Mouse (Mus musculus) MEL-GATA-1-ER (cell line): Measurements from ENCODE around the gene Klf5.

Experiments
- DNase-seq: peaks from one replicate; pipeline ENCODE4 v3.0.0-alpha.2; 2012; ENCODE audit warnings: low read depth; ENCODE audit errors: extremely low read depth

The Klf5 gene

GRCm38 (mm10) chr14:99309606-99310005 is 11.1 kb downstream of the Klf5 start:
- DNase-seq = no peak

GRCm38 (mm10) chr14:99310358-99310757 is 11.9 kb downstream of the Klf5 start:
- DNase-seq = no peak

- DNase-seq = no peak
These were observed 14.6 kb downstream of the Klf5 start for GRCm38 (mm10) chr14:99313062-99313461.

GRCm38 (mm10) chr14:99316275-99316674 is 17.8 kb downstream of the Klf5 start:
- DNase-seq = no peak

GRCm38 (mm10) chr14:99320736-99321135 is 22.2 kb downstream of the Klf5 start:
- no peak for DNase-seq

DNA sequence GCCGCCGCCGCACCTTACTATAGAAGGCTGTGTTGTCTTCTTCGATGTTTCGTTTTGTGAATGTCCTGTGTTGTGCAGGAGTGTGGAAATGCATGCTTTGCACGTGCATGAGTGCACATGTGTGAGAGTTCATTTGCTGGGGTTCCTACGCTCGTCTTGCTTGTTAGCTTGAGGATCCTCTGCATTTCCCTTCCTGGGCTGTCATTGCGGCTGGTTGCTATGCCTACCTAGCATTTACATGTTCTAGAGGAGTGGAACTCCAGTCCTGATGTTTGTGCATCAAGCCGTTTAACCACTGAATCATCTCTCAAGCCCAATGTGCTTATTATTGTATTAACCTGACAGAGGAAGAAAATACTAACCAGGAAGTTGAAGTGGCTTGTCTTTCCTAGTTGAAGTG is 24.9 kb downstream of the Klf5 start:
- DNase-seq = no peak

- no peak for DNase-seq
These were observed 26.0 kb downstream of the Klf5 start for GRCm38 (mm10) chr14:99324523-99324922.

- no peak for DNase-seq
These were observed 27.3 kb downstream of the Klf5 start for GRCm38 (mm10) chr14:99325597-99326472.

DNA sequence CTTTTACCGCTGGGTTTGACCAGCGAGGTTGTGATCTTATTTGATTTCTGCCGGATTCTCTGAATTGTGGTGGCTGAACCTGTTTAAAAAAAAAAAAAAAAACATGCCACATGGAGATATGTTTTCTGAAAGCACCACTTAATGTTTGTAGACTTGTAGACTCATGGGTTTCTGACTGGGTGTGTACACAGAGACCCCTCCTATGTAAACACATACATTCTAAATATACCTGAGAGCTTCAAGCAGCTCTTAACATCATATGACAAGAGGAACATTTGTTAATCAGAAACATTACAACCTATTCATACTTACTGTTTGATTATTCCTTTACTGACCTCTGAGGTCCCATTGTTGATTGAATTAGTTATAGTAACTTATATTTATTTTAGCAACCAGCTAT is 38.1 kb downstream of the Klf5 start:
- DNase-seq = no peak

GRCm38 (mm10) chr14:99339021-99339420 is 40.5 kb downstream of the Klf5 start:
- no peak for DNase-seq

GRCm38 (mm10) chr14:99339681-99340522 is 41.4 kb downstream of the Klf5 start:
- no peak for DNase-seq

DNA sequence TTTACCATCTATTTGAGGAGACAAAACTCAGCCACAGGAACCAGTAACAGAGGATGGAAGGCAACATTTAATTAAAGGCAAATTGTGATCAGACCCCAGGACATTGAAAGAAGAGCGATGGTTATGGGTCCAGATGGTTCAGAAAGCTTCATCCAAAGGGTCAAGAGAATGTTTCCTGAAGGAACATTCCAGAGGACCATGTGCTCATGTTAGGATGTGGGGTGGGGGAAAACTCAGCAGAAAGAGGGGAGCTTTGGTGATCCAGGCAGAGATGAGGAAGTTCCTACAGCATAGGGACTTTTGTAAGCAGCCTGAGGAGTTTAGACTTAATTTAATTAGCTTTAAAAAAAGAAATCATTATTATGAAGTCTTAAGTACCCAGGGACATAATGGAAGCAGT is 42.2 kb downstream of the Klf5 start:
- no peak for DNase-seq

DNA sequence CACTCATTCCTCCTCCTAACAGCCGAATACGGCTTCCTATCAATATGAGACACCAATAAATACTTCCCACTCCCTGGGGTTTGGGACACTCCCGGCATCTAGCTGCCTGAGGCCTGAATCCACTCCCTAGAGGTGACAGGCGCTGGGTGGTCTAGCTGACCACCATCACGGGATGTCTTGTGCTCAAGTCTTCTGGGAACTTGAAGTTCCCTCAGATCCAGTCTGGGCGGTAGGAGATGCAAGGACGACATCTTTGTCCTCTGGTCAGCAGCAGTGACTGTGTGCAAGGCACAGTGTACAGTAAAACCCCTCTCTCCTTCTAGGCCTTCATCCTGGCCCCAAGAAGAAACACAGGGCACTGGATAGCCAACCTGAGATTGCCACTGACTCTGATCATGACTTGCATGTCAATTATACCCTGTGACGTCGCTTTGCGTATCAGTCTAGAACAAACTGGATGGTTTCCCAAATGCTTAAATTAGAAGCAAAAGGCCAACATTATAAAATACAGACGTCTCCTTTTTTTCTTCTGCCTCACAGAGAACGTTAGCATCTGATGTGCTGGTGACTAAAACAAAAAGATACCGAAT is 49.8 kb downstream of the Klf5 start:
- DNase-seq = no peak

- DNase-seq = no peak
These were observed 51.1 kb downstream of the Klf5 start for GRCm38 (mm10) chr14:99349606-99350005.

DNA sequence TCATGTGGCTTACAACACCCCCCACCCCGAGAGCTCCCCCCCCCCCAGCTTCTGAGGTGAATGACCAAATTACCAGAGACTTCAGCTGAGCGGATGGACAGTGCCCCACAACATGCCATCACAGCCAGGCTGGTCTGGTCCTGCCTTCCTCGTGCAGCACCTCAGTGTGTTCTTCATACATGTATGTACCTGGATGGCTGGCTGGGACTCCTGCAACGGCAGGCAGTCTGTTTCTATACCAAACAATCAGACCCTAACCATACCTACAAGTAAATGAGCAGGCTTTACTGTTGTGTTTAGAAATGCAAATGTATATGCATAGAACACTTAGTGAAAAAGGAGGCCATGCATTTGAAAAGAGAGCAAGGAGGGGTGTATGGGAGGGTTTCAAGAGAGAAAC is 54.5 kb downstream of the Klf5 start:
- DNase-seq = no peak

DNA sequence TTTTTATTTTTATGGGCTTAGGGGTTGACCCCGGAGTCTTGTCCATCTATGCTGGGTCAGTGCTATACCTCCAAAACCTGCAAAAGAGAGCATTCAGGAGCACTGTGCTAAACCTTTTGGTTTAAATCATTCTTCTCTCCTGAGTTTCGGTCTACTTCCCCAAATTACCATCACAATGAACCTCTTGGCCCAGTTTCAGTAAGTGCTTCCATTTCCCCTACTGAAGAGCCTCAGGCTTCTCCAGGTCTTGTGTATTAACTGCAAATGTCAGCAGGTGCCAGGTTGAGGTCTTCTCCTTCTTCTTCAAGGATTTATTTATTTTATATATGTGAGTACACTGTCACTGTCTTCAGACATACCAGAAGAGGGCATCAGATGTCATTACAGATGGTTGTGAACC is 55.6 kb downstream of the Klf5 start:
- DNase-seq = no peak

DNA sequence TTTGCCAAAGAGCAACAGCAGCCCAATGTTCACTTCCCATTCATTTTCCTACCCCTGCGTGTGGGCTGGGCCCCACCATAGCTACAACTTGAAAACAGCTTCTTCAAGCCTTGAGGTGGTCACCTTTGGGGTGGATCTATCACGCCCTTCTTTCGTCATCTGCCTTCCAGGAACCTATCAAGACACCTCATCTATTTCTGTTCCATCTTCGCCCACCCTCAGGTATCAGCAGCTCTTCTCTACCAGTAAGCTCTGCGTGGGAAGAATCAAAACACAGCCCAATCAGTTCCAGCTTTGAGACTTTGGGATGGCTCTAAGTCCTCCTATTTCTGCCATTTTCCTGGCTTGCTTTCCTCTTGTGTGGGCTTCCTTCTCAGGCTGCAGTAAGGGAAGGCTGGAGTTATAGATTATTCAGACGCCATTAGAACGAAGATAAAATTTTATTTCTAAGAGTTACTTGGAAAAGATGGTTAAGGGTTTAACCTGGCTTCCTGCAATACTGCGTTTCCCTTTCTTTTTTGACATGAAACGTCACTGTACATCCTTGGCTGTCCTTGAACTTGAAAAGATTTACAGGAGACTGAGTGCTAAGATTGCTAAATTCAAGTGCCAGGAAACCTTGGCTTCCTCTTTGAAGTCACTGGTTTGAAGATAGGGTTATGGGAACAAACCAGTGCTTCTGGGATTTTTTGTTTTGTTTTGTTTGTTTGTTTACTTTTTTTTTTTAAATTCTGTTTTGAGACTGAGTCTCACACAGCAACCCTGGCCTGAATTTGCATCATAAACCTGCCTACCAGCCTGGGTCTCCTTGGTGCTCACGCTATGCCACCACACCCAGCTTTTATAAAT is 56.5 kb downstream of the Klf5 start:
- DNase-seq = no peak

DNA sequence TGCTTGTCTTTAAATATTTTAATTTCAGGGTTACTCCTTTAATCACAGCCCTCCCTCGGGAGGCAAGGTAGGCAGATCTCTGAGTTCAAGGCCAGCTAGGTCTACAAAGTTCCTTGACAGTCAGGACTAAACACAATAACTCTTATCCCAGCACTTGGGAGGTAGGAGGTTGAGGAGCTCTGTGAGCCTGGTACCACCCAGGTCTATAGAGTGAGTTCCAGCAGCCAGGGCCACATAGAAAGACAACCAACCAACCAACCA is 57.0 kb downstream of the Klf5 start:
- no peak for DNase-seq

- DNase-seq = no peak
These were observed 64.5 kb downstream of the Klf5 start for GRCm38 (mm10) chr14:99362956-99363355.

DNA sequence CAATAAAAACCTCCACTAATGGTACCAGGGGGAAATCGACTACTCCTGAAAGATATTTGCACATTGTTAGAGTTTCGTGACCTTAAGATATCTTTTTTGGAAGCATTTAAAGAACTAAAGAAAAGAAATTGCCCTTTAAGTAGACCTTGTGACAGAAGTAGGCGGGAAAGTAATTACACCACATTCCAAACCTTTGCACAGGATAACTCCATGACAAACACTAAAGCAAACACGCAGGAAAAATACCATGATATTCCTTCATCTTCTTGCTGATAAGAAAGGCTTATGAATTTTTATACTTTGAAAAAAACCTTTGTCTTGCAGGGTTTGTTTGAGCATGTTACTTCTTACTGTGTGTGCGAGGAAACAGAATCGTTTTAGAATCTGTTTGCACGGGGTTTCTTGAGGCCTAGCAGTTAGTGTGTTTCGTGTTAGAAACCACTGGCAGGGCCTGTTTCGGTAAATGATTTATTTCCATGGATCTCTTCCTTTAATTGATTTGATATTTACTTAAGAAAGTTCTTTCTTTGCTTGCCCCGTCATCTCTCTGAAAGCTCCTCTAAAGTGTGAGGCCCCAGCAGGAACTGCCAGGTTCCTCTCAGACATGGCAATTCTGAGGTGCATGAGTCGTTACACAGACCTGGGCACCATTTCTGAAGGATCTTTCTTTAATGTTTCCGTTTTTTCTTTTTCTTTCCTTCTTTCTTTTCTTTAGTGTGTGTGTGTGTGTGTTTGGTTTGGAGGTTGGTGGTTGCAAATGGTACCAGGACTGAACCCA is 65.7 kb downstream of the Klf5 start:
- DNase-seq = no peak
